Mouse (Mus musculus) megakaryocyte, embryonic 14.5 days (primary cell): ENCODE measurements around the gene Zfp341.

Experiments
- FLI1 ChIP-seq: IDR thresholded peaks from 2 replicates; pipeline ENCODE4 v1.6.1; 2012; ENCODE audit warnings: low read length, inconsistent platforms, mixed read lengths
- GATA1 ChIP-seq: IDR thresholded peaks from 3 replicates; pipeline ENCODE4 v1.6.1; 2012; ENCODE audit warnings: mixed read lengths, low read length, inconsistent platforms, borderline replicate concordance

DNA sequence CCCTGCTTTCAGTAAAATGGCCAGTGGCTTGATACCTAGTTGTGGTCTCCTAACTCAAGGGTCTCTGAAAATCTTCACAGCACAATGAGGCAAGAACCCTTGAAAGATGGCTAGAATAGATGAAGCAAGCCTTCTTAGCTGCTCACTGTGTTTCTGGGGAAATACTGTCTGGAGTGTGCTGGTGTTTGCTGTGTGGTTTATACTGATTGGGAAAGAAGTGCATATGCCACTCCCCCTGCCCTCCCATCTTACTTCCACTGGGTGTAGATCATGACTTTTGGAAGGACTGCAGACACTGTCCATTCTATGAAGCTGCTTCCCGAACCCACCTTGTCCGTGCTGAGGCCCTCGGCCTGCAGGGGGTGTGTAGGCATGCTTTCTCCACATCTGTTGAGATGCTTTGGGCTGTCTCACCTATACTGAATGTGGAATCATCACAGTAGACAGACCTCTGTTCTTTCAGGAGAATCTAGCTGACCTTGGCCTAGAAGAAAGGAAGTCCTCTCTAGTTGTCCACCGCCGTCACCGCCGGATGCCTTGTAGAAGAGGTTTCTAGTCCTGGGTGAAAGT lies 71.9 kb downstream of the Zfp341 start:
- TF ChIP-seq FLI1 (no peak), GATA1 (no peak)
